Mouse (Mus musculus) cerebellum, postnatal 4 days (tissue): ENCODE measurements around the gene Prom2.

Experiments used
- DNase-seq, 2 experiments: peaks; one replicate each; pipeline ENCODE4 v3.0.0; 2022; ENCODE audit warnings: low spot score in 2 of 2, mixed read lengths in 1 of 2

Gene Prom2

GRCm38 (mm10) chr2:127541185-127541584 is at the start of gene Prom2:
Gene Prom2, minus strand, starts transcription at chr2:127541467.
- no peak for DNase-seq

GRCm38 (mm10) chr2:127590840-127591239 is 49.6 kb upstream of the Prom2 start:
- DNase-seq = no peak

- DNase-seq = no peak
Measured at GRCm38 (mm10) chr2:127590204-127590603, 48.9 kb upstream of the Prom2 start.

- no peak for DNase-seq
Measured at GRCm38 (mm10) chr2:127588897-127589296, 47.6 kb upstream of the Prom2 start.

GRCm38 (mm10) chr2:127587514-127587844 is 46.2 kb upstream of the Prom2 start:
- no peak for DNase-seq

- peak; percentile 53 to 84 for DNase-seq
Measured at GRCm38 (mm10) chr2:127586694-127587513, 45.6 kb upstream of the Prom2 start, which contains the start of the genes Zfp661 and Mrps5. Gene Zfp661, minus strand, starts transcription at chr2:127587094. Gene Mrps5, plus strand, starts transcription at chr2:127587222.

- DNase-seq = peak; percentile 79 to 89
Measured at GRCm38 (mm10) chr2:127584436-127584858, 43.2 kb upstream of the Prom2 start.

GRCm38 (mm10) chr2:127573322-127573721 is 32.1 kb upstream of the Prom2 start:
- DNase-seq = no peak

- peak; percentile 92 to 97 for DNase-seq
Measured at GRCm38 (mm10) chr2:127559070-127559966, 18.1 kb upstream of the Prom2 start.

GRCm38 (mm10) chr2:127551078-127551477 is 9.8 kb upstream of the Prom2 start:
- peak in 1 of 2 experiments; percentile 45 for DNase-seq

- DNase-seq = no peak
Measured at GRCm38 (mm10) chr2:127550446-127550845, 9.2 kb upstream of the Prom2 start.

GRCm38 (mm10) chr2:127549711-127550110 is 8.4 kb upstream of the Prom2 start:
- no peak for DNase-seq

- no peak for DNase-seq
Measured at GRCm38 (mm10) chr2:127548342-127549074, 7.2 kb upstream of the Prom2 start.

- DNase-seq = no peak
Measured at GRCm38 (mm10) chr2:127541697-127542096, 430 bp upstream of the Prom2 start.

- DNase-seq = no peak
Measured at GRCm38 (mm10) chr2:127539494-127539893, 1.8 kb downstream of the Prom2 start.

GRCm38 (mm10) chr2:127537548-127537947 is 3.7 kb downstream of the Prom2 start:
- no peak for DNase-seq

- DNase-seq = no peak
Measured at GRCm38 (mm10) chr2:127535363-127535762, 5.9 kb downstream of the Prom2 start.

- no peak for DNase-seq
Measured at GRCm38 (mm10) chr2:127532379-127532778, 8.9 kb downstream of the Prom2 start.

GRCm38 (mm10) chr2:127531592-127531991 is 9.7 kb downstream of the Prom2 start:
- DNase-seq = peak in 1 of 2 experiments; percentile 52

GRCm38 (mm10) chr2:127530418-127530817 is 10.8 kb downstream of the Prom2 start:
- no peak for DNase-seq

- no peak for DNase-seq
Measured at GRCm38 (mm10) chr2:127525004-127525775, 16.1 kb downstream of the Prom2 start.
